ENCODE assay signal across 8 mouse cellular contexts in the genomic region with DNA sequence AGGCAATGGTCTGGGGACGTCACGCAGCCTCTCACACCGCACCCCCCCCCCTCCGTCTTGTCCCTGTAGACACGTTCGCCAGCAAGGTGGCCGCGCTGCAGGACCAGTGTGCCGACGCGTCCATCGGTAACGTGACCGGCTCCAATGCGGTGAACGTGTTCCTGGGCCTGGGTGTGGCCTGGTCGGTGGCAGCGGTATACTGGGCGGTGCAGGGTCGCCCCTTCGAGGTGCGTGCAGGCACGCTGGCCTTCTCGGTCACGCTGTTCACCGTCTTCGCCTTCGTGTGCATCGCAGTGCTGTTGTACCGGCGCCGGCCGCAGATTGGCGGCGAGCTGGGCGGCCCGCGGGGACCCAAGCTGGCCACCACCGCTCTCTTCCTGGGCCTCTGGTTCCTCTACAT. TPM values are rescaled to one million over a fixed set of nuclear protein-coding genes. Genes with fewer than 3 reads are reported as not detected.
DNase-seq lines count a peak whose midpoint lies in the region; ATAC-seq and TF ChIP-seq lines count a peak whose summit lies in the region.

No protein-coding gene starts in this region.

- H3K27ac ChIP-seq in lung, embryonic 14.5 days (ENCODE audit: low read depth), result no peak overlapping the region
- no peak overlapping the region for H3K27ac ChIP-seq in intestine, embryonic 14.5 days (ENCODE audit: low read depth)
- no peak overlapping the region for H3K27ac ChIP-seq in stomach, embryonic 15.5 days

- no peaks in the 10 kb centered on the region for H3K9me3 ChIP-seq in lung, embryonic 14.5 days (ENCODE audit: low read depth, low read length)
- H3K9me3 ChIP-seq in intestine, embryonic 14.5 days (ENCODE audit: control insufficient read depth, low read length), result 0 out of 2 replicates have a peak, but pooled peaks cover 3% of the 10 kb centered on the region
- H3K9me3 ChIP-seq in stomach, embryonic 15.5 days, result no peaks in the 10 kb centered on the region

- 7% methylated on average over 39 of the region's 39 CpGs for WGBS in lung, embryonic 14.5 days
- WGBS in intestine, embryonic 14.5 days, result 9% methylated on average over 39 of the region's 39 CpGs
- WGBS in stomach, embryonic 15.5 days, result 14% methylated on average over 39 of the region's 39 CpGs

- peak; percentile 59 for DNase-seq in cerebellum, adult 9-11 months
- no peak for DNase-seq in cerebellum, adult 9-10 months
- no peak for DNase-seq in lung, embryonic 14.5 days
- DNase-seq in lung, postnatal 36 days, result no peak
- DNase-seq in intestine, embryonic 14.5 days (ENCODE audit: low spot score), result no peak
- no peak for DNase-seq in adrenal gland, postnatal 4 days (ENCODE audit: low spot score in 2 of 2)
- no peak for DNase-seq in kidney, postnatal 14 days

- no peaks in the 10 kb centered on the region for H3K36me3 ChIP-seq in lung, embryonic 14.5 days (ENCODE audit: insufficient read depth)
- H3K36me3 ChIP-seq in intestine, embryonic 14.5 days (ENCODE audit: control insufficient read depth, insufficient read depth, low read length), result no peaks in the 10 kb centered on the region
- H3K36me3 ChIP-seq in stomach, embryonic 15.5 days, result no peaks in the 10 kb centered on the region

- H3K4me3 ChIP-seq in lung, embryonic 14.5 days (ENCODE audit: low read depth, low read length), result no peak overlapping the region
- H3K4me3 ChIP-seq in intestine, embryonic 14.5 days (ENCODE audit: low read depth, low read length), result no peak overlapping the region
- no peak overlapping the region for H3K4me3 ChIP-seq in stomach, embryonic 15.5 days (replicated peaks)

- peaks cover 18% of the 10 kb centered on the region for H3K27me3 ChIP-seq in lung, embryonic 14.5 days (ENCODE audit: insufficient read depth, low read length)
- H3K27me3 ChIP-seq in intestine, embryonic 14.5 days (replicated peaks; ENCODE audit: control insufficient read depth, insufficient read depth, low read length), result peaks cover 22% of the 10 kb centered on the region
- H3K27me3 ChIP-seq in stomach, embryonic 15.5 days (replicated peaks), result peaks cover 16% of the 10 kb centered on the region; the same call in 1 of the 2 replicates

- no peaks in the 10 kb centered on the region for H3K4me1 ChIP-seq in lung, embryonic 14.5 days (ENCODE audit: insufficient read depth)
- H3K4me1 ChIP-seq in intestine, embryonic 14.5 days (replicated peaks; ENCODE audit: control insufficient read depth, insufficient read depth, low read length), result no peaks in the 10 kb centered on the region
- no peaks in the 10 kb centered on the region for H3K4me1 ChIP-seq in stomach, embryonic 15.5 days

- H3K9ac ChIP-seq in lung, embryonic 14.5 days, result no peak overlapping the region
- H3K9ac ChIP-seq in intestine, embryonic 14.5 days (ENCODE audit: low read length), result no peak overlapping the region
- H3K9ac ChIP-seq in stomach, embryonic 15.5 days, result no peak overlapping the region

- no peak for ATAC-seq in lung, embryonic 14.5 days (ENCODE audit: insufficient read depth)
- ATAC-seq in intestine, embryonic 14.5 days (replicated peaks; ENCODE audit: low FRiP score, low TSS enrichment, low read depth), result no peak; the same call in 1 of the 2 replicates
- no peak for ATAC-seq in stomach, embryonic 15.5 days (ENCODE audit: insufficient read depth, low FRiP score, low read depth)

- peak overlapping the region; percentile 32 for H3K4me2 ChIP-seq in lung, embryonic 14.5 days
- H3K4me2 ChIP-seq in intestine, embryonic 14.5 days (ENCODE audit: low read length), result peak overlapping the region; percentile 34
- peak overlapping the region; percentile 38 for H3K4me2 ChIP-seq in stomach, embryonic 15.5 days

- no peak for TF ChIP-seq CTCF in lung, embryonic 14.5 days (IDR thresholded peaks at IDR 0.05; ENCODE audit: low read depth)

RNA-seq across cellular contexts. Expression of a gene that starts 16.2 kb away (rescaled TPM):
- polyA plus RNA-seq in lung, embryonic 14.5 days (2014; fragmentation: Nextera tagmentation; extraction: Ambion mirVana), result 21.0 and 24.9 TPM in 2 replicates
- 47.0 and 48.6 TPM in 2 replicates for polyA plus RNA-seq in intestine, embryonic 14.5 days (2014; fragmentation: Nextera tagmentation; extraction: Ambion mirVana)
- polyA plus RNA-seq in stomach, embryonic 15.5 days (2015; fragmentation: Nextera tagmentation; extraction: Ambion mirVana), result 28.2 and 28.8 TPM in 2 replicates
- 10 to 100 TPM; 18.8 to 22.0 TPM for total RNA-seq in adrenal gland, postnatal 4 days (2021)

RNA-seq across cellular contexts. Expression of a gene that starts 29.1 kb away (rescaled TPM):
- polyA plus RNA-seq in lung, embryonic 14.5 days (2014; fragmentation: Nextera tagmentation; extraction: Ambion mirVana), result 0.12 and 0.17 TPM in 2 replicates
- 0.23 and 0.38 TPM in 2 replicates for polyA plus RNA-seq in intestine, embryonic 14.5 days (2014; fragmentation: Nextera tagmentation; extraction: Ambion mirVana)
- 0.30 and 0.35 TPM in 2 replicates for polyA plus RNA-seq in stomach, embryonic 15.5 days (2015; fragmentation: Nextera tagmentation; extraction: Ambion mirVana)
- 1 to 10 TPM; 6.5 to 7.6 TPM for total RNA-seq in adrenal gland, postnatal 4 days (2021)

RNA-seq across cellular contexts. Expression of a gene that starts 39.0 kb away (rescaled TPM):
- 26.6 and 26.7 TPM in 2 replicates for polyA plus RNA-seq in lung, embryonic 14.5 days (2014; fragmentation: Nextera tagmentation; extraction: Ambion mirVana)
- 28.1 and 32.7 TPM in 2 replicates for polyA plus RNA-seq in intestine, embryonic 14.5 days (2014; fragmentation: Nextera tagmentation; extraction: Ambion mirVana)
- 29.5 and 29.9 TPM in 2 replicates for polyA plus RNA-seq in stomach, embryonic 15.5 days (2015; fragmentation: Nextera tagmentation; extraction: Ambion mirVana)
- total RNA-seq in adrenal gland, postnatal 4 days (2021), result 10 to 100 TPM; 29.1 to 29.3 TPM
